Mouse (Mus musculus): Measurements from ENCODE around the gene Inafm2. TPM values are rescaled to one million over a fixed set of nuclear protein-coding genes. Genes with fewer than 3 reads are reported as not detected.

Inafm2 gene
- polyA plus RNA-seq, 1 experiment from 2014 or later, result 15.8 TPM

DNA sequence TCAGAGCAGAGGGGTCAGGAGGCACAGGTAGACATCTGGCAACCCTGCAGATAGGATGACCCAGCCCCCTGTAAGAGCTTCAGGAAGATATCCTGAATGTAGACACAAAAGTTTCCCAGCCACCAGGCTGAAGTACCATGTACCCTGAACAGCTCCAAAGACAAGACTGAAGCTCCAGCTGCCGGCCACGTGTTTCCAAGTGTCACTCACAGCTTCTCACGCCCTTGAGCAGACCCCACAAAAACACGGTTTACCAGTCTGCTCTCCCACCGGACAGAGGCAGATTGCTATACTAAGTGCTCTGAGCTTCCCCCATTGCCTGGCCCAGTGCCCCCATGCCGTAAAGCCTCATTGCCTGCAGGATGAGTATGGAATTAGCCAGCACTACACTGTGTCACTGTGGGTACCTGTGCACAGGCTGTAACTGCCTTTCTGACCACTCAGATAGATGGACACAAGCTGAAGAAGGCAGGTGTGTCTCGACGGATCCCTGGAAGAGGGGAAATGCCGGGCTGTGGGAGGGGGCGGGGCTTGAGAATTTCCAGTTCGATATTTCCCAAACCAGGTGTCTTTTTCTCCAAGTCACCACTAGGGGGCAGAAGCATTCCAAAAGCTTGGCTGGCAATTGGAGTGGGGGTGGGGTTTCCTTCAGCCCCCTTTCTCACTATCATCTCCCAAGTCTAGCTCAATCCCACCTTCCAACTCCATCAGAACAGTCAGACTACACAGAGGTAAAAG is 18.7 kb downstream of the Inafm2 start:
- peaks cover 34% of the 10 kb centered on the region for H3K4me1 ChIP-seq
- H3K27ac ChIP-seq (replicated peaks), result no peak overlapping the region
- H3K36me3 ChIP-seq (replicated peaks), result no peaks in the 10 kb centered on the region
- H3K9me3 ChIP-seq, result no peaks in the 10 kb centered on the region
- WGBS, result 24% methylated on average over 11 of the region's 11 CpGs
- H3K4me3 ChIP-seq, result 0 out of 2 replicates have a peak overlapping the region, but pooled peaks have one; percentile 1
- peaks cover 52% of the 10 kb centered on the region for H3K27me3 ChIP-seq (replicated peaks; ENCODE audit: low read depth, poor library complexity, severe bottlenecking)
- peak; percentile 67 for DNase-seq (ENCODE audit: low spot score)

DNA sequence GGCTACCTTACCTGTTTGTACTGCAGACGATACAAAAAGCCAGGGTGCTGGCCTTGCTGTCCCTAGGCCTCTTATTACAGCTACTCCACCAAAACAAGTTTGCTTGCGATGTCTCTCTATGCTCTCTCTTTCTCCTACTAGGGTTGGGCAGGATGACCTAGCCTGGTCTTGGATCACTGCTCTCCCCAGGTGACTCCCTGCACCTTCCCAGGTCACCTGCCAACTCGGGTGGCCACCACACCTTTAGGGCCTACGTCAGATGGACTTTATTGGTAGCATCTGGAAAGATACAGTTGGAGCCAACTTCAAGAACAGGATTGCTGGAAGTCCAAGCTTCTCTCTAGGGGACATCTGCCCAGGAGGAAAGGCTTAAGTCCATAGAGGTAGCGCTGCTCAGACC is 19.3 kb downstream of the Inafm2 start:
- H3K36me3 ChIP-seq (replicated peaks), result no peaks in the 10 kb centered on the region
- H3K9me3 ChIP-seq, result no peaks in the 10 kb centered on the region
- no peak for DNase-seq (ENCODE audit: low spot score)
- H3K27me3 ChIP-seq (replicated peaks; ENCODE audit: low read depth, poor library complexity, severe bottlenecking), result peaks cover 46% of the 10 kb centered on the region
- H3K4me3 ChIP-seq, result no peak overlapping the region
- no peak overlapping the region for H3K27ac ChIP-seq (replicated peaks)
- H3K4me1 ChIP-seq, result peaks cover 34% of the 10 kb centered on the region
- 82% methylated on average over 5 of the region's 5 CpGs for WGBS

DNA sequence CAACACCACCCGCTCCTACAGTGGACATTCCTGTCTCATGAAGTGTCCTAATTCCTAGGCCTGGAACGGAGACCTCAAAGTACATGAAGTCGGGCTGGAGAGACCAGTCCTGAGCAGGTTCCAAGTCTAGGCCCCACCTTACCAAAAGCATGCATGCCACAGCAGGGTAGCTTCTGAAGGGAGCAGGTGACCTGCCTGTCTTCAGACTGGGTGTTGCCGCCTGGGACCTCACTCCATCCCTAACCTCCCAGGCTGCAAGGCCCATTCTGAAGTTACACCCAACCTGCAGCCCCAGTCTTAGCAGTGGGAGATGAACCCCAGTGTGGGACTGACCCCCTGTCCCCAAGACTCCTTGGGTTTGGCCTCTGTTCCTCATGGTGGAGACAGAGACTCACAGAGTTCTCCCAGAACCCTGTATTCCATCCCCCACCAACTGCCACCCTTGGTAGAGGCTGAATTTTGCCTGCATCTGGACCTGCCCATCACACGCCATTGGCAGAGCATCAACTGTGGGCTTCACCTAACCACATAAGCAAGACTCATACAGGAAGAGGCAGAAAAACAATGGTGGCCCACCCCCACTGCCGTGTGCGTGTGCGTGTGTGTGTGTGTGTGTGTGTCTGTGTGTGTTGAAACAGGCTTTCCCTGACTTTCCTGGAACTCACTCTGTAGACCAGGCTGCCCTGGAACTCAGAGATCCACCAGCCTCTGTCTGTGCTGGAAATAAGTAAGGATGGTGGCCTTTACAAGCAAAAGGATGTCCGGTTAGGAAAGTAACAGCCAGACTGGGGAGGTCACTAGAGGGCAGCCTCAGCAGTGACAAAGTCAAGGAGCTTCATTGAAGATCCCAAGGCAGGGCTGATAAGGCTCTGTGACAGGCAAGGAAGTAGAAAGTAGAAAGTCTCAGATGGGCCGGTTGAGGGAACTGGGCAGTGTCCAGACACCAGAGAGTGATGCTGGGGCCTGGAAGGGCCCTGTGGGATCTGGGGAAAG is 20.8 kb downstream of the Inafm2 start:
- no peaks in the 10 kb centered on the region for H3K9me3 ChIP-seq
- no peaks in the 10 kb centered on the region for H3K36me3 ChIP-seq (replicated peaks)
- WGBS, result 73% methylated on average over 10 of the region's 10 CpGs
- no peak overlapping the region for H3K4me3 ChIP-seq
- no peak overlapping the region for H3K27ac ChIP-seq (replicated peaks)
- H3K27me3 ChIP-seq (replicated peaks; ENCODE audit: low read depth, poor library complexity, severe bottlenecking), result peaks cover 31% of the 10 kb centered on the region
- DNase-seq (ENCODE audit: low spot score), result no peak
- H3K4me1 ChIP-seq, result peaks cover 31% of the 10 kb centered on the region

DNA sequence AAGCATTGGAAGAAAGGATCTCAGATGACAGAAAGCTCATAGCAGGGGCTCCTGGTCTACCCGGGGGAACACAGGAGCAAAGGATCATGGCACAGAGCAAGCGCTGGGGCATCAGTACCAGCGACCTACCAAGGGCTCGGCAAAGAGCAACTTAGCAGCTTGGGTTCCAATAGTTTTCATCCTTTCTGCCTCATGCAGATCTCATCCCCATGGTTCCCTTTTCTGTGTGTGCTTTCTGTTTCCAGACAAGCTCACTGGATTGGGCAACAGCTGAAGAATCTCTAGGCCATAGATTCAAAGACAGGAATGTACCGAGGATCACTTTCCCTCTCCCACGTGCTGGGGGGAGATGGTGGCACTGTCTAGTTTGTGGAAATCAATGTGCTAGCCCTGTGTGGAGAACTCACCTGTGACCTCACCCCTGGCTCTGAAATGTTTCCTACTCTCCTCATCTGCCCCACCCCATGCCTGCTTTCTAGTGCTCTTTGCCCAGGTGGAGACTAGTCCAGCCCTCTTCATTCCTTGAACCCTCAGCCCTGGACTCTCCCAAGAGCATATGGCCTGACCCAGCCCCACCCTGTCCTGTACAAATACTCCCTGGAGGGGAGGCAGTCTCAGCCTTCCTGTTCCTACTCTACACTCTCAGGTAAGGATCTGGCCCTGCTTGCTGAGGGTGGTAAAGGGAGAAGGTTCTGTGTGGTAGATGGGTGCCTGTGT is 26.8 kb downstream of the Inafm2 start, which contains the start of gene Phgr1:
Gene Phgr1 (plus strand): TSS at position 612 of the 717 bp plus-strand sequence.
- DNase-seq (ENCODE audit: low spot score), result no peak
- no peaks in the 10 kb centered on the region for H3K36me3 ChIP-seq (replicated peaks)
- 0 out of 2 replicates have a peak, but pooled peaks cover 14% of the 10 kb centered on the region for H3K27me3 ChIP-seq (replicated peaks; ENCODE audit: low read depth, poor library complexity, severe bottlenecking)
- no peak within 1 kb of the TSS for H3K27ac ChIP-seq (replicated peaks)
- no peak within 1 kb of the TSS for H3K4me3 ChIP-seq
- H3K4me1 ChIP-seq, result no peaks in the 10 kb centered on the region
- 79% methylated on average over 6 of the region's 6 CpGs for WGBS
- H3K9me3 ChIP-seq, result no peaks in the 10 kb centered on the region

- no peaks in the 10 kb centered on the region for H3K9me3 ChIP-seq
- no peak overlapping the region for H3K4me3 ChIP-seq
- H3K4me1 ChIP-seq, result peaks cover 8% of the 10 kb centered on the region
- no peak for DNase-seq (ENCODE audit: low spot score)
- no peak overlapping the region for H3K27ac ChIP-seq (replicated peaks)
- H3K36me3 ChIP-seq (replicated peaks), result no peaks in the 10 kb centered on the region
- H3K27me3 ChIP-seq (replicated peaks; ENCODE audit: low read depth, poor library complexity, severe bottlenecking), result peaks cover 26% of the 10 kb centered on the region
- 92% methylated on average over 2 of the region's 2 CpGs for WGBS
These were observed 29.0 kb downstream of the Inafm2 start for GRCm38 (mm10) chr2:118774536-118774935.

DNA sequence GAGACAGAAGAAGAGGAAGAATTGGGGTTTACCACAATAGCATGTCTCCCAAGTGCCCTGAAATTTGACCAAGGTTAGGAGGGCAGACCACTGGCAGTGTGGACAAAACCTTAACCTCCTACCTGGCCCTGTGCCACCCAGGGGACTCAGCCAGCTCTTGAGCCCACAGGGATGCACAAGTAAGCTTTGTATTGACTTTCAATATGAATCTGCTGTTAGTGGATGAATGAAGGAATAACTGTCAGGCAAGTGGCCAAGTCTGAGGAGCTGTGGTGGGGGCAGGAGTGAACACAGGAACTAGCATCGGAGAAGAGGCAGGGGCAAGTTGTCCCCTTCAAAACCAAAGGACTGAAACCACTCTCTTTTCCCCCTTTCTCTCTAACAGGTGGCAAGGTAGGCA is 29.8 kb downstream of the Inafm2 start:
- WGBS, result 80% methylated on average over 1 of the region's 1 CpGs
- Histone ChIP-seq H3K27ac (replicated peaks) (no peak overlapping the region), H3K27me3 (replicated peaks; ENCODE audit: low read depth, poor library complexity, severe bottlenecking) (peaks cover 30% of the 10 kb centered on the region), H3K36me3 (replicated peaks) (no peaks in the 10 kb centered on the region), H3K4me3 (no peak overlapping the region), H3K4me1 (peaks cover 14% of the 10 kb centered on the region), H3K9me3 (no peaks in the 10 kb centered on the region)
- DNase-seq (ENCODE audit: low spot score), result no peak

GRCm38 (mm10) chr2:118775846-118776245 is 30.3 kb downstream of the Inafm2 start:
- Histone ChIP-seq H3K27ac (replicated peaks) (no peak overlapping the region), H3K27me3 (replicated peaks; ENCODE audit: low read depth, poor library complexity, severe bottlenecking) (peaks cover 35% of the 10 kb centered on the region), H3K36me3 (replicated peaks) (no peaks in the 10 kb centered on the region), H3K4me1 (peaks cover 14% of the 10 kb centered on the region), H3K4me3 (no peak overlapping the region), H3K9me3 (no peaks in the 10 kb centered on the region)
- 71% methylated on average over 4 of the region's 4 CpGs for WGBS
- DNase-seq (ENCODE audit: low spot score), result no peak

GRCm38 (mm10) chr2:118776295-118776694 is 30.7 kb downstream of the Inafm2 start:
- no peak for DNase-seq (ENCODE audit: low spot score)
- no peaks in the 10 kb centered on the region for H3K9me3 ChIP-seq
- peaks cover 38% of the 10 kb centered on the region for H3K27me3 ChIP-seq (replicated peaks; ENCODE audit: low read depth, poor library complexity, severe bottlenecking)
- H3K36me3 ChIP-seq (replicated peaks), result no peaks in the 10 kb centered on the region
- no peak overlapping the region for H3K4me3 ChIP-seq
- H3K27ac ChIP-seq (replicated peaks), result no peak overlapping the region
- WGBS, result 70% methylated on average over 2 of the region's 2 CpGs
- peaks cover 14% of the 10 kb centered on the region for H3K4me1 ChIP-seq

- peaks cover 38% of the 10 kb centered on the region for H3K27me3 ChIP-seq (replicated peaks; ENCODE audit: low read depth, poor library complexity, severe bottlenecking)
- no peak overlapping the region for H3K4me3 ChIP-seq
- H3K9me3 ChIP-seq, result no peaks in the 10 kb centered on the region
- DNase-seq (ENCODE audit: low spot score), result no peak
- H3K36me3 ChIP-seq (replicated peaks), result no peaks in the 10 kb centered on the region
- no peak overlapping the region for H3K27ac ChIP-seq (replicated peaks)
- peaks cover 14% of the 10 kb centered on the region for H3K4me1 ChIP-seq
- 69% methylated on average over 4 of the region's 4 CpGs for WGBS
These were observed 32.9 kb downstream of the Inafm2 start for GRCm38 (mm10) chr2:118778418-118778817.

GRCm38 (mm10) chr2:118779065-118779464 is 33.5 kb downstream of the Inafm2 start:
- Histone ChIP-seq H3K9me3 (no peaks in the 10 kb centered on the region), H3K4me3 (peak overlapping the region; percentile 56), H3K36me3 (replicated peaks) (no peaks in the 10 kb centered on the region), H3K27me3 (replicated peaks; ENCODE audit: low read depth, poor library complexity, severe bottlenecking) (peaks cover 38% of the 10 kb centered on the region), H3K4me1 (peaks cover 14% of the 10 kb centered on the region), H3K27ac (replicated peaks) (peak overlapping the region; percentile 67)
- 8% methylated on average over 10 of the region's 10 CpGs for WGBS
- DNase-seq (ENCODE audit: low spot score), result no peak

DNA sequence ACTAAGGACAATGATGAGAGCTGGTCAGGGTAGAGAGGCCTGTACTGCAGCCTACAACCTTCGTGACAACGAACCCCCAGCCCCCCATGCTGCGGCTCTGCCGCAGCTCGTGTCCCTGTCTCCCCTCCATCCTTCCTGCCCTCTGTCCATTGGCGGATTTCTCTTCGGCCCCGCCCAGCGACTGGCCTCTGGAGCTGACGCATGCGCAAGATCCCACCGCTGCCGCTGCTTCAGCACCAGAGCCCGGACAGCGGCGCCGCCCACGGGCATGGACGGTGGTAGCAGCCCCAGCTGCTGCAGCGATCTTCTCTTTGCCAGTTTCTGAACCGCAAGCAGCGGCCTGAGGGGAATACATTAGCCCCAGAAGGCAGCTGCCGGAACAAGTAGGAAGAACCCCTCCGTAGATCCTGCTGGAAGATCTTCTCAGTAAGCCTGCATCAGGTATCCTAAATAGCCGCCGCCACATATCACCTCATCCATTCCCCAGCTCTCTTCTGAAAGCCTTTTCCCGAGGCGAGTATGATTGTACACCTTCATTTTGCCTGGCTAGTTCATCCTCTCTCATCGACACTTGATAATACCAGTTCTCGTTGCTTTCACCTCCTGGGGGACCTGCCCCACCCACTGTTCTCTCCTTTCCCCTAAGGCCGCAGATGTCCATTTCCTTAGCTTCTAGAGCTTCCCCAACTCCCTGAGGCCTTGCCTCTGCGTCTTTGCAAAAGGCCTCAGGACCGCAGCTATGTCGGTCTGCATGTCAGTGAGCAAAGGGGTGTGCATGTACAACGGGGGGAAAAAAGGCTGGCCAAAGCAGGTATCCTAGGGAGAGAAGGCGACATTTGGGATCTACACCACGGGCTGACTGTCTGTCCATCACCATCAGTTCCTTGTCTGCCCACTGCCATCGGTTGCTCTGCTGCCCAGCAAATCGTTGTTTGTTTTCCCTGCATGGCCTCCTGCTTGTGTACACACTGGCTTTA is 34.2 kb downstream of the Inafm2 start, which contains the start of gene Disp2:
Gene Disp2 (plus strand): TSS at position 216 of the 977 bp plus-strand sequence.
- Histone ChIP-seq H3K27ac (replicated peaks) (peak within 1 kb of the TSS; percentile 67), H3K36me3 (replicated peaks) (no peaks in the 10 kb centered on the region), H3K4me1 (peaks cover 14% of the 10 kb centered on the region), H3K9me3 (no peaks in the 10 kb centered on the region), H3K4me3 (peak within 1 kb of the TSS; percentile 56), H3K27me3 (replicated peaks; ENCODE audit: low read depth, poor library complexity, severe bottlenecking) (peaks cover 38% of the 10 kb centered on the region)
- 11% methylated on average over 39 of the region's 39 CpGs for WGBS
- peak; percentile 96 for DNase-seq (ENCODE audit: low spot score)
